Mouse (Mus musculus) embryonic facial prominence, embryonic 13.5 days (tissue): ENCODE data around the gene Smyd3. TPM values are rescaled to one million over a fixed set of nuclear protein-coding genes. Genes with fewer than 3 reads are reported as not detected.

ENCODE experiments used
- ATAC-seq: fragments of 200-750 bp; cut with Nextera tagmentation; 2 replicates; pipeline ENCODE4 v1.8.0; 2017; ENCODE audit warnings: low read depth; ENCODE audit not compliant: insufficient number of reproducible peaks, insufficient read depth, low FRiP score, low TSS enrichment
- H3K27ac ChIP-seq: fragments of 300-500 bp; sonication (generic); 2 replicates; pipeline ENCODE4 v1.5.1; 2015; ENCODE audit warnings: moderate library complexity, mild to moderate bottlenecking, inconsistent platforms
- H3K27me3 ChIP-seq: fragments of 300-500 bp; sonication (generic); 2 replicates; pipeline ENCODE4 v1.6.1; 2015; ENCODE audit warnings: mild to moderate bottlenecking, inconsistent platforms
- H3K36me3 ChIP-seq: fragments of 300-500 bp; sonication (generic); 2 replicates; pipeline ENCODE4 v1.6.1; 2015; ENCODE audit warnings: mild to moderate bottlenecking, inconsistent platforms
- H3K4me1 ChIP-seq: fragments of 300-500 bp; sonication (generic); 2 replicates; pipeline ENCODE4 v1.6.1; 2015; ENCODE audit warnings: inconsistent platforms
- H3K4me2 ChIP-seq: fragments of 300-500 bp; sonication (generic); 2 replicates; pipeline ENCODE4 v1.6.1; 2015; ENCODE audit warnings: moderate library complexity, mild to moderate bottlenecking, inconsistent platforms
- H3K4me3 ChIP-seq: fragments of 300-500 bp; sonication (generic); 2 replicates; pipeline ENCODE4 v1.5.1; 2015; ENCODE audit warnings: mild to moderate bottlenecking, inconsistent platforms
- H3K9ac ChIP-seq: fragments of 300-500 bp; sonication (generic); 2 replicates; pipeline ENCODE4 v1.6.1; 2015; ENCODE audit warnings: mild to moderate bottlenecking, inconsistent platforms
- H3K9me3 ChIP-seq: fragments of 300-500 bp; sonication (generic); 2 replicates; pipeline ENCODE4 v1.6.1; 2016; ENCODE audit warnings: inconsistent platforms
- WGBS: fragments of 180-500 bp; shearing (Covaris S2); methylation state at CpG from one replicate; pipeline ENCODE4 v1.1.7; 2015; ENCODE audit warnings: mixed read lengths; 5-methylcytosine and 5-hydroxymethylcytosine counted together
- polyA plus RNA-seq: library from polyadenylated mRNA; unstranded; fragments of >200 nt; fragmentation: Nextera tagmentation; extraction: Ambion mirVana; gene quantifications from 2 replicates; pipeline ENCODE4 v1.2.1, GENCODE M21; 2015

Gene Smyd3
- polyA plus RNA-seq, 1 experiment from 2014 or later = 30.1 TPM

- Histone ChIP-seq H3K9me3 (no peaks in the 10 kb centered on the region), H3K27ac (no peak overlapping the region), H3K4me1 (0 out of 2 replicates have a peak, but pooled peaks cover 3% of the 10 kb centered on the region), H3K4me2 (no peak overlapping the region), H3K4me3 (no peak overlapping the region), H3K9ac (no peak overlapping the region), H3K36me3 (no peaks in the 10 kb centered on the region), H3K27me3 (no peaks in the 10 kb centered on the region)
- 40% methylated on average over 7 of the region's 7 CpGs for WGBS
- no peak for ATAC-seq
Measured at GRCm38 (mm10) chr1:179237989-179238388, 279.9 kb downstream of the Smyd3 start.

- H3K27ac ChIP-seq = no peak overlapping the region
- peaks cover 8% of the 10 kb centered on the region; the same call in 1 of the 2 replicates for H3K4me1 ChIP-seq
- no peak overlapping the region for H3K9ac ChIP-seq
- no peak overlapping the region for H3K4me2 ChIP-seq
- WGBS = 81% methylated on average over 8 of the region's 8 CpGs
- no peak for ATAC-seq
- no peak overlapping the region for H3K4me3 ChIP-seq
- H3K9me3 ChIP-seq = no peaks in the 10 kb centered on the region
- H3K36me3 ChIP-seq = no peaks in the 10 kb centered on the region
- H3K27me3 ChIP-seq = no peaks in the 10 kb centered on the region
Measured at GRCm38 (mm10) chr1:179236217-179236840, 281.5 kb downstream of the Smyd3 start.

GRCm38 (mm10) chr1:179231777-179232661 lies 285.8 kb downstream of the Smyd3 start:
- ATAC-seq = no peak
- no peak overlapping the region for H3K4me2 ChIP-seq
- no peaks in the 10 kb centered on the region for H3K36me3 ChIP-seq
- H3K4me1 ChIP-seq = peaks cover 14% of the 10 kb centered on the region
- WGBS = 36% methylated on average over 13 of the region's 13 CpGs
- H3K4me3 ChIP-seq = no peak overlapping the region
- no peaks in the 10 kb centered on the region for H3K9me3 ChIP-seq
- H3K9ac ChIP-seq = no peak overlapping the region
- no peaks in the 10 kb centered on the region for H3K27me3 ChIP-seq
- peak overlapping the region; percentile 79 for H3K27ac ChIP-seq

GRCm38 (mm10) chr1:179229515-179229914 lies 288.3 kb downstream of the Smyd3 start:
- Histone ChIP-seq H3K9me3 (no peaks in the 10 kb centered on the region), H3K4me1 (peaks cover 14% of the 10 kb centered on the region), H3K27ac (no peak overlapping the region), H3K36me3 (no peaks in the 10 kb centered on the region), H3K27me3 (no peaks in the 10 kb centered on the region), H3K4me2 (no peak overlapping the region), H3K9ac (no peak overlapping the region), H3K4me3 (no peak overlapping the region)
- no peak for ATAC-seq
- 71% methylated on average over 3 of the region's 3 CpGs for WGBS

GRCm38 (mm10) chr1:179220290-179220689 lies 297.6 kb downstream of the Smyd3 start:
- Histone ChIP-seq H3K9me3 (no peaks in the 10 kb centered on the region), H3K27ac (no peak overlapping the region), H3K4me3 (no peak overlapping the region), H3K9ac (no peak overlapping the region), H3K27me3 (no peaks in the 10 kb centered on the region), H3K4me1 (peaks cover 13% of the 10 kb centered on the region; the same call in 1 of the 2 replicates), H3K36me3 (no peaks in the 10 kb centered on the region), H3K4me2 (no peak overlapping the region)
- no peak for ATAC-seq
- WGBS = 65% methylated on average over 1 of the region's 1 CpGs

- Histone ChIP-seq H3K9ac (no peak overlapping the region), H3K4me3 (no peak overlapping the region), H3K4me2 (no peak overlapping the region), H3K27ac (no peak overlapping the region), H3K4me1 (peaks cover 20% of the 10 kb centered on the region), H3K36me3 (no peaks in the 10 kb centered on the region), H3K27me3 (no peaks in the 10 kb centered on the region), H3K9me3 (no peaks in the 10 kb centered on the region)
- 59% methylated on average over 5 of the region's 5 CpGs for WGBS
- ATAC-seq = no peak
Measured at GRCm38 (mm10) chr1:179218061-179218460, 299.8 kb downstream of the Smyd3 start.

GRCm38 (mm10) chr1:179217036-179217435 lies 300.8 kb downstream of the Smyd3 start:
- Histone ChIP-seq H3K4me3 (no peak overlapping the region), H3K4me1 (peaks cover 25% of the 10 kb centered on the region)
- ATAC-seq = no peak

GRCm38 (mm10) chr1:179213381-179213780 lies 304.5 kb downstream of the Smyd3 start:
- H3K4me1 ChIP-seq = peaks cover 24% of the 10 kb centered on the region
- H3K4me3 ChIP-seq = no peak overlapping the region
- H3K9ac ChIP-seq = no peak overlapping the region
- WGBS = 89% methylated on average over 9 of the region's 9 CpGs
- H3K36me3 ChIP-seq = no peaks in the 10 kb centered on the region
- no peak for ATAC-seq
- H3K27ac ChIP-seq = 0 out of 2 replicates have a peak overlapping the region, but pooled peaks have one; percentile 58
- H3K27me3 ChIP-seq = no peaks in the 10 kb centered on the region
- no peaks in the 10 kb centered on the region for H3K9me3 ChIP-seq
- no peak overlapping the region for H3K4me2 ChIP-seq

More at GRCm38 (mm10) chr1:179217036-179217435, 300.8 kb downstream of the Smyd3 start:
- H3K27ac ChIP-seq = 0 out of 2 replicates have a peak overlapping the region, but pooled peaks have one; percentile 23
- no peaks in the 10 kb centered on the region for H3K9me3 ChIP-seq
- no peak overlapping the region for H3K4me2 ChIP-seq
- no peaks in the 10 kb centered on the region for H3K27me3 ChIP-seq
- 40% methylated on average over 4 of the region's 4 CpGs for WGBS
- H3K36me3 ChIP-seq = no peaks in the 10 kb centered on the region
- no peak overlapping the region for H3K9ac ChIP-seq

- Histone ChIP-seq H3K9ac (no peak overlapping the region), H3K36me3 (no peaks in the 10 kb centered on the region), H3K4me1 (peaks cover 26% of the 10 kb centered on the region), H3K27me3 (no peaks in the 10 kb centered on the region), H3K4me2 (no peak overlapping the region), H3K4me3 (no peak overlapping the region), H3K27ac (peak overlapping the region; percentile 58), H3K9me3 (no peaks in the 10 kb centered on the region)
- no peak for ATAC-seq
- 24% methylated on average over 7 of the region's 7 CpGs for WGBS
Measured at GRCm38 (mm10) chr1:179212295-179212694, 305.5 kb downstream of the Smyd3 start.

- Histone ChIP-seq H3K4me3 (no peak overlapping the region), H3K9ac (no peak overlapping the region), H3K4me1 (peaks cover 26% of the 10 kb centered on the region), H3K36me3 (no peaks in the 10 kb centered on the region), H3K27me3 (no peaks in the 10 kb centered on the region), H3K27ac (no peak overlapping the region), H3K4me2 (no peak overlapping the region), H3K9me3 (no peaks in the 10 kb centered on the region)
- 78% methylated on average over 4 of the region's 4 CpGs for WGBS
- ATAC-seq = no peak
Measured at GRCm38 (mm10) chr1:179211313-179211712, 306.5 kb downstream of the Smyd3 start.

GRCm38 (mm10) chr1:179207846-179208595 lies 309.8 kb downstream of the Smyd3 start:
- no peak overlapping the region for H3K4me2 ChIP-seq
- H3K4me3 ChIP-seq = no peak overlapping the region
- H3K9me3 ChIP-seq = no peaks in the 10 kb centered on the region
- WGBS = 76% methylated on average over 12 of the region's 12 CpGs
- no peak overlapping the region for H3K27ac ChIP-seq
- ATAC-seq = no peak
- no peaks in the 10 kb centered on the region for H3K36me3 ChIP-seq
- H3K27me3 ChIP-seq = no peaks in the 10 kb centered on the region
- peaks cover 33% of the 10 kb centered on the region for H3K4me1 ChIP-seq
- no peak overlapping the region for H3K9ac ChIP-seq
